Mouse (Mus musculus) lung, embryonic 14.5 days (tissue): ENCODE data around the gene Osm. TPM values are rescaled to one million over a fixed set of nuclear protein-coding genes. Genes with fewer than 3 reads are reported as not detected.

Experiments
- ATAC-seq: fragments of 200-750 bp; cut with Nextera tagmentation; 2 replicates; pipeline ENCODE4 v1.8.0; 2017; ENCODE audit warnings: mild to moderate bottlenecking, moderate TSS enrichment, moderate library complexity; ENCODE audit not compliant: insufficient read depth
- DNase-seq: peaks from one replicate; pipeline ENCODE4 v3.0.0-alpha.2; 2015
- H3K27ac ChIP-seq: fragments of 300-500 bp; sonication (generic); 2 replicates; pipeline ENCODE4 v1.5.1; 2014; ENCODE audit warnings: low read depth, mild to moderate bottlenecking, moderate library complexity
- H3K27me3 ChIP-seq: fragments of 300-500 bp; sonication (generic); 2 replicates; pipeline ENCODE4 v1.6.1; 2014; ENCODE audit warnings: low read length, control low read depth; ENCODE audit not compliant: insufficient read depth
- H3K36me3 ChIP-seq: fragments of 300-500 bp; sonication (generic); 2 replicates; pipeline ENCODE4 v1.6.1; 2014; ENCODE audit warnings: control low read depth; ENCODE audit not compliant: insufficient read depth
- H3K4me1 ChIP-seq: fragments of 300-500 bp; sonication (generic); 2 replicates; pipeline ENCODE4 v1.6.1; 2014; ENCODE audit warnings: antibody characterized with exemption, control low read depth; ENCODE audit not compliant: insufficient read depth
- H3K4me2 ChIP-seq: fragments of 300-500 bp; sonication (generic); 2 replicates; pipeline ENCODE4 v1.6.1; 2014; ENCODE audit warnings: mild to moderate bottlenecking
- H3K4me3 ChIP-seq: fragments of 300-500 bp; sonication (generic); 2 replicates; pipeline ENCODE4 v1.5.1; 2014; ENCODE audit warnings: low read depth, low read length
- H3K9ac ChIP-seq: fragments of 300-500 bp; sonication (generic); 2 replicates; pipeline ENCODE4 v1.6.1; 2014
- H3K9me3 ChIP-seq: fragments of 300-500 bp; sonication (generic); 2 replicates; pipeline ENCODE4 v1.6.1; 2016; ENCODE audit warnings: low read depth, low read length, control low read depth
- CTCF ChIP-seq: IDR thresholded peaks from 2 replicates; pipeline ENCODE4 v1.5.1; 2016; ENCODE audit warnings: antibody characterized with exemption, low read depth
- WGBS: fragments of 180-500 bp; shearing (Covaris S2); extraction: QIAGEN DNeasy Blood & Tissue Kit; methylation state at CpG from one replicate; pipeline ENCODE4 v1.1.7; 2014; 5-methylcytosine and 5-hydroxymethylcytosine counted together
- polyA plus RNA-seq: library from polyadenylated mRNA; unstranded; fragments of >200 nt; fragmentation: Nextera tagmentation; extraction: Ambion mirVana; gene quantifications from 2 replicates; pipeline ENCODE4 v1.2.1, GENCODE M21; 2014

Gene Osm
- polyA plus RNA-seq, 1 experiment from 2014 or later: not detected

DNA sequence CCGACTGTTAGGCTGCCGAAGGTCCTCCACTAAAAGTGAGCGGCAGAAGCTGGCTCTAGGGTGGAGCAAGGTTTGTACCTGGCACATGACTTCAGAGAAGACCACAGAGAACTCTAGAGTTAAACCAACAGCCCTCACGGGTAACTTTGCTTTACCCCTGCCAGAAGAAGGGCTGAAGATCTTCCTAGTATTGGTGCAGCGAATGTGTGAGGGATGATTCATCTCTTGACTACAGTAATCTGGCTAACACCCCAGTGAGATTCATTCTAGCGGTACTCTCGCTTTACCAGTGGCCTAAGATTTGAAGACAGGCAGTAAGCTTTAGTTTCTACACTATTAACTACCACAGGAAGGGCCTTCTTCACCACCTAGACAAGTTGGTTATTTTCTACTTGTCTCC, 30.3 kb upstream of the Osm start:
- H3K9ac ChIP-seq: no peak overlapping the region
- WGBS: 81% methylated on average over 7 of the region's 7 CpGs
- no peak overlapping the region for H3K4me3 ChIP-seq
- H3K27me3 ChIP-seq: no peaks in the 10 kb centered on the region
- H3K4me1 ChIP-seq: no peaks in the 10 kb centered on the region
- H3K36me3 ChIP-seq: peaks cover 29% of the 10 kb centered on the region
- DNase-seq (no peak), ATAC-seq (no peak)
- no peaks in the 10 kb centered on the region for H3K9me3 ChIP-seq
- no peak for TF ChIP-seq CTCF
- no peak overlapping the region for H3K4me2 ChIP-seq
- no peak overlapping the region for H3K27ac ChIP-seq

GRCm38 (mm10) chr11:4206563-4206962, 29.7 kb upstream of the Osm start:
- no peak for TF ChIP-seq CTCF
- Histone ChIP-seq H3K27ac (no peak overlapping the region), H3K9ac (no peak overlapping the region), H3K4me2 (no peak overlapping the region), H3K27me3 (no peaks in the 10 kb centered on the region), H3K4me1 (no peaks in the 10 kb centered on the region), H3K4me3 (no peak overlapping the region), H3K9me3 (no peaks in the 10 kb centered on the region), H3K36me3 (peaks cover 35% of the 10 kb centered on the region)
- WGBS: 49% methylated on average over 6 of the region's 6 CpGs
- ATAC-seq: no peak
- no peak for DNase-seq

- Histone ChIP-seq H3K9me3 (no peaks in the 10 kb centered on the region), H3K9ac (no peak overlapping the region), H3K27ac (no peak overlapping the region), H3K27me3 (no peaks in the 10 kb centered on the region), H3K36me3 (peaks cover 41% of the 10 kb centered on the region), H3K4me1 (no peaks in the 10 kb centered on the region), H3K4me2 (no peak overlapping the region), H3K4me3 (no peak overlapping the region)
- WGBS: 90% methylated on average over 9 of the region's 9 CpGs
- no peak for TF ChIP-seq CTCF
- no peak for ATAC-seq
- DNase-seq: no peak
Observed at GRCm38 (mm10) chr11:4207655-4208054, 28.6 kb upstream of the Osm start.

- TF ChIP-seq CTCF: peak; percentile 57
- Histone ChIP-seq H3K4me2 (no peak overlapping the region), H3K27me3 (no peaks in the 10 kb centered on the region), H3K9ac (no peak overlapping the region), H3K36me3 (peaks cover 59% of the 10 kb centered on the region), H3K4me3 (no peak overlapping the region), H3K4me1 (no peaks in the 10 kb centered on the region), H3K27ac (no peak overlapping the region), H3K9me3 (no peaks in the 10 kb centered on the region)
- ATAC-seq (no peak), DNase-seq (peak; percentile 30)
- WGBS: 74% methylated on average over 5 of the region's 5 CpGs
Observed at GRCm38 (mm10) chr11:4209556-4209955, 26.7 kb upstream of the Osm start.

- Histone ChIP-seq H3K36me3 (peaks cover 70% of the 10 kb centered on the region), H3K4me2 (no peak overlapping the region), H3K9me3 (no peaks in the 10 kb centered on the region), H3K9ac (no peak overlapping the region), H3K4me1 (no peaks in the 10 kb centered on the region), H3K27ac (no peak overlapping the region), H3K27me3 (no peaks in the 10 kb centered on the region), H3K4me3 (no peak overlapping the region)
- TF ChIP-seq CTCF: no peak
- DNase-seq: no peak
- no peak for ATAC-seq
- 31% methylated on average over 1 of the region's 1 CpGs for WGBS
Observed at GRCm38 (mm10) chr11:4210786-4211185, 25.4 kb upstream of the Osm start.

DNA sequence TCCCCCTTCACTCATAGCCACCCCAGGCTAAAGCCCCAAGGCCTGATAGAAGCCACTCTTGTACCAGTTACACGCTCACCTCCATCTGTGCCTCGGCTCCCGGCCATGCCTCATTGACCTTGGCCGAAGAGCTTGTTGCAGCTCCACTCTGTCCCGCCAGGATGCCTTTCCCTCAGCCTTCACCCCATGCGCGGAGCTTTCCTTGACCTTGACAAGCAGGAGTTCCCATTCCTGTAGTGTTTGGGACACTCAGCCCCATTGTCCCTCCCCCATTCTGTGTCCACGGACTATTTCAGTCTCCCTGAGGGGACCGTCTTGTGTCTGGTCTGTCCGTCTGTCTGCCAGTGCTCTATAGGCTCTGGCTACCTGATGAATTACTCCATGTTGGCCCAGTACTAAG, 23.1 kb upstream of the Osm start:
- no peak overlapping the region for H3K9ac ChIP-seq
- no peaks in the 10 kb centered on the region for H3K27me3 ChIP-seq
- ATAC-seq (no peak), DNase-seq (no peak)
- no peak overlapping the region for H3K27ac ChIP-seq
- peaks cover 65% of the 10 kb centered on the region for H3K36me3 ChIP-seq
- WGBS: 89% methylated on average over 10 of the region's 10 CpGs
- no peak for TF ChIP-seq CTCF
- no peaks in the 10 kb centered on the region; the same call in 1 of the 2 replicates for H3K4me1 ChIP-seq
- H3K4me3 ChIP-seq: no peak overlapping the region
- no peaks in the 10 kb centered on the region for H3K9me3 ChIP-seq
- H3K4me2 ChIP-seq: no peak overlapping the region

GRCm38 (mm10) chr11:4214572-4214971, 21.6 kb upstream of the Osm start:
- WGBS: 93% methylated on average over 14 of the region's 14 CpGs
- H3K4me1 ChIP-seq: no peaks in the 10 kb centered on the region; the same call in 1 of the 2 replicates

DNA sequence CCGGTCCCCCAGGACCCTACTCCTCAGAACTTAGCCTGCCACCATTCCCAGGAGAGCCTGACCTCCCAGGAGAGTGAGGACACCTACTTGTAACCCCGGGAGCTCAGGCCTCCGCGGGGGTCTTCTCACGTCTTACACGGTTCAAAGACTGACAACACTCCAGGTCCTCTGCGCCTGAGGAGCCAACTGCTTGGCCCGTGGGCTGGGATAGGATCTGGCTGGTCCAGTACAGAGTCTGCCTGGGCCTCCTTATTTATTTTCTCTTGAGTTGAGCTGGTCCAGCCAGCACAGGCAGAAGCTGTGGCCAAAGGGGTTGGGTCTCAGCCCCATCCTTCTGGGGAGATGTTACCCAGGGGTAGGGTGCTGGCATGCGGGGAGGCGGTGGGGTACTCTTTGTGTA, 21.2 kb upstream of the Osm start:
- no peak overlapping the region for H3K27ac ChIP-seq
- ATAC-seq (no peak), DNase-seq (no peak)
- no peaks in the 10 kb centered on the region; the same call in 1 of the 2 replicates for H3K4me1 ChIP-seq
- no peak overlapping the region for H3K4me3 ChIP-seq
- no peaks in the 10 kb centered on the region for H3K27me3 ChIP-seq
- no peak overlapping the region for H3K4me2 ChIP-seq
- no peaks in the 10 kb centered on the region for H3K9me3 ChIP-seq
- H3K9ac ChIP-seq: no peak overlapping the region
- peaks cover 53% of the 10 kb centered on the region for H3K36me3 ChIP-seq
- no peak for TF ChIP-seq CTCF
- 76% methylated on average over 10 of the region's 10 CpGs for WGBS

More at GRCm38 (mm10) chr11:4214572-4214971, 21.6 kb upstream of the Osm start:
- Histone ChIP-seq H3K36me3 (peaks cover 58% of the 10 kb centered on the region), H3K4me2 (no peak overlapping the region), H3K9me3 (no peaks in the 10 kb centered on the region), H3K27me3 (no peaks in the 10 kb centered on the region), H3K9ac (no peak overlapping the region), H3K27ac (no peak overlapping the region), H3K4me3 (no peak overlapping the region)
- no peak for TF ChIP-seq CTCF
- DNase-seq: no peak
- ATAC-seq: no peak
